Mouse (Mus musculus) brain, embryonic 18.5 days (tissue): ENCODE results near the gene Rgs4.

ENCODE experiments used
- DNase-seq: peaks from one replicate; pipeline ENCODE4 v3.0.0-alpha.2; 2012; ENCODE audit warnings: low read depth, low spot score

The Rgs4 gene

GRCm38 (mm10) chr1:169747473-169747872 is at the start of gene Rgs4:
TSS of gene Rgs4 (minus strand) at chr1:169747642.
- DNase-seq = peak; percentile 68

DNA sequence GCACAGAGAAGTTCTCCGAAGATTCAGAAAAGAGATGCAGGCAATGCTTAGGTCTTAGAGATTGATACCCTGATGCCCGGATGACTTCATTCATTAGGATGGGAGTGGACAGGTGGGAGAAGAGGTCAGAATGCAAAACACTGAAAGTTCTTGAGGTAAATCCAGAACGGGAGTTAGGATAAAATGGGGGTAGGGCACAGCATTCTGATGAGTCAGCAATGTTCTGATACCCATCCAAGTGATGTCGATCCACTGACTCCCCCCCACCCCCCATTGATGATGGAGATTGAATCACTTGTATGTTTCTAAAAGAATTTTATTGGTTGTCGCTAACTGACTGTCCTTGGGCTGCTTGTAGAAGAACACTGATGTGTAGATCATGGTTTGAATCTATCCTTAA is 45.0 kb upstream of the Rgs4 start:
- DNase-seq = no peak

DNA sequence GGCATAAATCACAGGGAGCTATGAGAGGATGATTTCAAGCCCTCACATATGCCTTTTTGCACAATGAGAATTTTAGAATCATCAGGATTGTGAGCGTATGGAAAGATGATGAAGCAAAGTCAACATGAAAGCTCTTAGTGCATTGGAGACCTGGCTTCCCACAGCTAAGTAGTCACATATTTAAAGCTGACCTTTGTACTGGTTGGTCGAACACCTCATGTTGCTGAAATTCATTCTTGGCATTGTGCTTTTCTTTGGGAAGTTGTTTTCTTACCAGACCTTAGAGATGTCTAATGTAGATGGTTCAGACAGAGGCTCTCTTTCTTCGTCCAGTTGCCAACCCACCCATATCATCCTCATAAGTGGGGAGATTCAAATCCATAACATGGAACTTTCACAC is 38.5 kb upstream of the Rgs4 start:
- DNase-seq = no peak

DNA sequence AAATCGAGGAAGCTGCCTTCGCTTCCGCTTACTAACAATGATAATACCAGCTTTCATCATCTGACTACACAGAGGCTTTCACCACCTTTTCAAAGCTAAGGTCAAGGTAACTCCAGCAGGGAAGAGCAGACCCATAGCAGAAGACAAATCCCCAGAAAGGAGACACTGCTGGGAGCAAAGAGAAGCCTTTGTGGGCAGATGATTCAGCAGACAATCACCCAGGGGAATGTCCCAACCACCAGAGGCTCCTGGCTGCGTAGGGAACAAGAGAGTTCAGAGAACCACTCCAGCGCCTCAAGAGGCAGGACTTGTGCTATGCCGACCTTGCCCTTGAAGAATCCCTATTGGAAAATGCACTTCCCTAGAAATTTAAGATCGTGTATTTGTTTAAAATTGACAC is 29.1 kb upstream of the Rgs4 start:
- DNase-seq = no peak

DNA sequence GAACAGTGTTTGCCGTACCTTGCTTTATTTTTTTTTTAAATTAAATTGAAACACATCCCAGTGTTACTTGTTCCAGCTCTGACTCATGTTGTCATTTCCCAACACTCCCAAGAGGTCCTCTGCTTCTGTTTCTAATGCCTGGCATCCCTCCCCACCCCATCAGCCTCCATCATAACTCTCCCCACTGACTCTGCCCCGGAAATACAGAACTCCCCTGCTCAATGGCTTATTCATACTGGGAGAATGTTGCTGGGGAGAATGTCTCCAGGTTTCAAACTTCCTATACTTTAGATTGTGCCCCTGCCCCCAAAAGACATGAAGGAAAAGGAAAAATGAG is 17.1 kb upstream of the Rgs4 start:
- no peak for DNase-seq

DNA sequence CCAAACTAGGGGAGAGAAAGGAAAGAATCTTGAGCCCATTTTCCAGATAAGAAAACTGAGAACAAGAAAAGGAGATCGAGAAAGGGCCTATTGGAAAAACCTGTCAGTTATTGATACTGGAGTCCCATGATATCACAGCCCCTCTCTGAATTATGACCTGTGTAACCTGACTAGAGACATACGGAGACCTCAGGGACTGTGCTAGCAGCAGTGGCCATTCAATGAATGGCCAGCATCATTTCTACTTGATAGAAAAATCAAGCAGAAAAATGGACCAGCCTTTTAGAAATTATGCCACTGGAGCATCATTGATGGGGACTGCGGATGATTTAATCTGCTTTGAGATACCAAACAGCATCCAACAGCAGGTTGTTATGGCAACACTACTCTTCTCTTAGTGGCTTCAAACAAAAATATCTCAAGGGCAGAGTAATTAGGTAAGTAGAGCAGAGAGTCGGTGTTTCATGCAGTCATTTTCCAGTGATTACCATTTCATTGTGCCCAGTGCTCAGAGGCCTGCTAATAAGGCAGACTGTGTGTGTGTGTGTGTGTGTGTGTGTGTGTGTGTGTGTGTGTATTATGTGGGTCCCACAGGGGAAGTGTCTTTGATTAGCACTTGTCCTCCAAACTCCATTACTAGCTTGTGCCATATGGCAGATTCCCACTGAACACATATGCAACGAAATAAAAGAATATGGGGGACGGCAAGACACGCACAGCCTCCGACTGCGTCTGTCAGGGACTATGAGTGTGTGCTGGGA is 16.6 kb upstream of the Rgs4 start:
- peak; percentile 40 for DNase-seq

DNA sequence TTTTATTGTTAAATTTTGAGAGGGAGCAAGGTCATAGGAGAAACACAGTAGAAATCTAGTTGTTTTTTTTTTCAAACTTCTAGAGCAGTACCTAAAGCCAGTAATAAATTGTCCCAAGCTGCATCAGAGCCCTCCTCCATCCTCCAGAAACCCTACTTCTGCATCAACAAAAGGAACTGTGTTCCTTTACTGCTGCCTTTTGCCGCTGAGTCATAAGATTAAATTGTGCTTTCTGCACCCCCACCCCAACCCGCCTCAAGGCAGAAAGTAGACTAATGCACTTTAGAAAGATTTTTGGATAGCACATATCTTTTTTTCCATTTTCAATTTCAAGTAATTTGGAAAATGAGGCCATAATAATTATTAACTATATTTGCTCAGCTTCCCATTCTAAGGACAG is 15.1 kb upstream of the Rgs4 start:
- DNase-seq = no peak

DNA sequence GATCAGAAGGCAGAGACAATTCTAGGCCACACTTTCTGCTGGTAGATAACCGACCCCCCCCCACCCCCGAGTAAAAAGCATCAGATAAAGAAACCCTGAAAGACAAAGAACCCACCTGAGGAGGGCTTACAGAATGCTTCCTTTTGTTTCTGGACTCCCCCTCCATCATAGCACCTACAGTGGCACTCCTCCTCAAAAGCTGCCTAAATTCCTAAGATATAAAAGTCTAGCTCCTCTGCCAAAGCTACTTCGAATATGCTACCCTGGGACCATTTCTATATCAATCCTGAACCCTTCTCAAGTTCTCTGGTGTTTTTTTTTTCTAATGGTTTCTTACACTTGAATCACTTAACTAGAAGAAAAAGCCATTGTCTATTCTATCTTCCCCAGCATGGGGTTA is 9.1 kb upstream of the Rgs4 start:
- no peak for DNase-seq

DNA sequence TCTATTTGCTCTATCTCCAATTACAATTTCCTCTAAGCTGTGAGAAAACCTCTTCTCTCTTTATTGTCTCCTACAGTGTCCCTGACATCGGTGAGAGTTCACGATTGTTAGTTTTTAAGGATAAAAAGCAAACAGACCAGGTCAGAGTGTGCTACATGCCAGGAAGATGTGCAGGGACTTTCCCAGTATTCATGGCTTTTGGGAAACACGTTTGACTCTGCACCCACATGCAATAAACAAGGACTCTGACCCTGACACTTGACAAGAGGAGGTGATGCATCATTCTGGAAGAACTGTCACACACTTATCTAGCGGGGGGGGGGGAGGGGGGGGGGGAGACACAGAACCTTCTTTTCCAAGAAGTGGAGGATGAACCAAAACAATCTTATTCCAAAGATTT is 5.0 kb upstream of the Rgs4 start:
- no peak for DNase-seq

DNA sequence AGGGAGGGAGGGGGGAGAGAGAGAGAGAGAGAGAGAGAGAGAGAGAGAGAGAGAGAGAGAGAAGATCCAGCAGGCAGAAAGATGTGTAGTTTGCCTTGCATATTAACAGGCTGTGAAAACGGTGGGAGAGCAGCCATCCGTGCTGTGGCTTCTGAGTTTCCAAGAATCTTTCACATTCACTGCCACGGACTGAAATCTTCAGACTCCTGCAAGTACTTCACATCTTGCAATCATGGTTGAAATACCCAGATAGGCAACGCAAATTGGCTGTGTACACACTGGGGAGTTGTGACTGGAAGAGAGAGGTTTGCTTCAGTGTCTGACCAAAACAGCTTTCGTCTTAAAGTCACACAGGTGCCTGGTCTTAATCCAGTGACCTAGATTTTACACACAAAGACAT is 997 bp upstream of the Rgs4 start:
- no peak for DNase-seq

- no peak for DNase-seq
These were observed 460 bp upstream of the Rgs4 start for GRCm38 (mm10) chr1:169747902-169748301.

DNA sequence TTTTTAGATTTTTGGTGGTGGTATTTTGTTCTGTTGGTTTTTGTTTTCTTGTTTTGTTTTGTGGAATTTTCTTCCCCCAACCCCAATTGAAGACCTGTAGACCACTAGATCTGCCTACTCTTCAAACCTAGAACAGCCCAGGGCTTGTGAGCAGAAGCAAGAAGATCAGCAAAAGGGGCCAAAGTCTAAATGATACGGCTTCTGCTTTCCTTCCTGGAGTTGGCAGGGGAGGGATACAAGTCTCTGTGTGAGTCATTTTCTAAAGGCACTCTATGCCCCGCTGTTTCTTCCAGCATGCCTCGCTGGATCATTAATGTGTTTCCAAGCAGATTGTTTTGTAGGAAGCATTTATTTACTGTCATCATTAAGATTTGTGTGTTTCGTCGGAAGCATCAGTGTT is 6.3 kb downstream of the Rgs4 start:
- DNase-seq = no peak

DNA sequence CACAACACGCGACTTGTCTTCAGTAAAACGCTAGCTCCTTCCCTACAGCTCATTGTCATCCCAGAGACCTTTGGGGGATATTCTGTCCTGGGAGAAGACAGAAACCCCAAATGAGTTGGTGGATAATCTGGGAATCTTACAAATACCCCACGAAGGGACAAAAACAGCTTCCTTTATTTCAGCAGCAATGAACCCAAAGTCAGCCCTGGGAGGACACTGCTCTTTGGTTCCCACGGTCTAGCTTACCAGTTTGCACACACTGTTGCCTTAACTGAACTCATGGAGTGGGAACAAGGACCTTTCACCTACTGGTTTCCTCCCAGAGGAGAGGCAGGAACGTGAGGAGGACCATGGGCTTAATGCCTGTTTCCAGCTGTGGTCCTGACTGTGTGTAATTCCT is 10.2 kb downstream of the Rgs4 start:
- no peak for DNase-seq

- DNase-seq = no peak
These were observed 11.3 kb downstream of the Rgs4 start for GRCm38 (mm10) chr1:169736139-169736538.

GRCm38 (mm10) chr1:169730599-169731100 is 16.8 kb downstream of the Rgs4 start:
- DNase-seq = no peak

DNA sequence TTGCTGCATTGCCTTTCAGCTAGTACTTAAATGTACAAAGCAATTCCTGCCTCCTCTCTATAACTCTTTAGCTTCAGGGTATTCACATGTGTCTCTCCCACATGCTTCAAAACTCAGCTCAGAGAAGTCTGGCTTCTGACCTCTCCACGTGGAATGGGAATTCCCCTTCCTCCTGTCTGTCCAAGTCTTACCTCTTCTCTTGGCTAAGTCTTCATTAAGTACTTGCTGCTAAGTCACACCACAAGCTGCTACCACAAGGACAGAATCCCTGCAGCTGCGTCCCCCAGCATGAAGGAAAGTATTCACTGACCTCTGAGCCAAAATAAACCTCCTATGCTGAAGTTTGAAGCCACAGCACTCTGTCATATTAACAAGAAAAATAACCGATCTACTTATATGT is 21.1 kb downstream of the Rgs4 start:
- no peak for DNase-seq

DNA sequence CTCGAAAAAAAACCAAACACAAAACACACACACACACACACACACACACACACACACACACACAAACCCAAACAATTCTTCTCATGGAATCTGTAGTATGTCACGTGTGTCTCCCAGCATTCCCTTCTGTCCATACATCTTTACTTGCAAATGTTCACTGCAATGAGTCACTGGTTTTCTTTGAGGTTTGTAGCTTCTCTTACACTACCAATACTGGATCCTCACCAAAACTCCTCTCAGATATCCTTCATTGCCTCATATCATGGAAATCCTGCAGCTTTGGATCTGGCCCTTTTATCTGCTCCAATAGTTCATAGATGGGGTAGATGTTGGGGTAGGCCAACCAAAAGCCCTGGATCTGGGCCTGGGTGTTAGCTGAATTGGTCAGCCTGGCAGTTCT is 25.6 kb downstream of the Rgs4 start:
- no peak for DNase-seq

- no peak for DNase-seq
These were observed 42.9 kb downstream of the Rgs4 start for GRCm38 (mm10) chr1:169704395-169705087.

- no peak for DNase-seq
These were observed 48.3 kb downstream of the Rgs4 start for GRCm38 (mm10) chr1:169699184-169699583.

GRCm38 (mm10) chr1:169697236-169697635 is 50.2 kb downstream of the Rgs4 start:
- DNase-seq = no peak

GRCm38 (mm10) chr1:169695356-169695755 is 52.1 kb downstream of the Rgs4 start:
- no peak for DNase-seq

DNA sequence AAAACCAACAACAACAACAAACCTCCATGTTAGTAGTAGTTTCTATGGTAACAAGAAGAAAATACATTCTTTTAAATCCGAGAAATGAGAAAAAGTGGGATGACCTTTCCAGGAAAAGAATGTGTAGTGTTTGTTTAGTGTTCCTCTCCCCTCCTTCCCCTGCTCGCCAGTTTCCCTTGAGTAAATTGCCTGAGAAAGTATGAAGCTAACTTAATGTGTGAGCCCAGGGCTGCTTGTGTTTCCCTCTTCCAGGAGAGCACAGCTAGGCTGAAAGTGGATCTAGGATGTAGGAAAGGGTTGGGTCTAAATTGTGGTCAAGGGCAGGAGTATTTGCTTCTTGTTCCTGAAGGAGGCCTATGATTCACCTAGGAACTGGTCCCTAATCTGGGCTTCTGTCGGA is 53.9 kb downstream of the Rgs4 start:
- DNase-seq = no peak

- DNase-seq = no peak
These were observed 54.4 kb downstream of the Rgs4 start for GRCm38 (mm10) chr1:169693040-169693439.
